Mouse (Mus musculus) lung, postnatal 10 days (tissue): ENCODE data around the gene Efna5.

Source experiments
- DNase-seq: peaks from one replicate; pipeline ENCODE4 v3.0.0; 2021

Gene Efna5

DNA sequence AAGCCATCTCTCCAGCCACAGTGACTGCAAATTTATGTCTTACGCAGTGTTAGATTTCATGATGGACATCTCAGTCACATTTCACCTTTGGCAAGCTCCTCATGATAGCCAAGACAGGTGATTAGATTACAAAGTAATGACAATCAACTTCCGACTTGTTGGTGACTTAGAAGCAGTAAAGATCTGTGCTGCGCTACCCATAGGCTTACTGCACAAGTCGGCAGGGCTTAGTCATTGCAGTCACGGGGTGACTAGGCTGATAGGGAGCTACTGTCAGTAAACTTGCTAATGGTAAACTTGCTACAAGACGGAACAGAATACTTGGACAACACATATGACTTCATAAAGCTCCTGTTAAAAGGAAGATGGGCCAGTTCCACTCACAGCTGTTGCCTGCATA, 136.9 kb downstream of the Efna5 start:
- no peak for DNase-seq

DNA sequence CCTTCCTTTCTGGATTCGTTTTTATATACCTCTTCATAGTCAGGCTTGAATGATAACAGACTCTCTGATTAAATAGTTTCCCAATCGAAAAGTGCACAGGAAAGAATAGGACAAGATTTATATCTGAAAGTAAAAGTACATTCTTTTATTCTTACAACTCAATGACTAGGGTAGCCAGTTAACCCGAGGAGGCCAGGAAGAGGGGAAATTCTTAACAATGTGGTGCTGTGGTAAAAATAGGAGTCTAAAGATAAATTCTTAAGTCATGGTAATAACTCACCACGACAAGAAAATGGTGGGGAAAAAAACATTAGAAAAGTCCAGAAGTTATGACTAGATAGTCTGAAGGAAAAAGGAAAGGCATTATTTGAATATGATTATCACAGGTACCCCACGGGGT, 139.4 kb downstream of the Efna5 start:
- no peak for DNase-seq

DNA sequence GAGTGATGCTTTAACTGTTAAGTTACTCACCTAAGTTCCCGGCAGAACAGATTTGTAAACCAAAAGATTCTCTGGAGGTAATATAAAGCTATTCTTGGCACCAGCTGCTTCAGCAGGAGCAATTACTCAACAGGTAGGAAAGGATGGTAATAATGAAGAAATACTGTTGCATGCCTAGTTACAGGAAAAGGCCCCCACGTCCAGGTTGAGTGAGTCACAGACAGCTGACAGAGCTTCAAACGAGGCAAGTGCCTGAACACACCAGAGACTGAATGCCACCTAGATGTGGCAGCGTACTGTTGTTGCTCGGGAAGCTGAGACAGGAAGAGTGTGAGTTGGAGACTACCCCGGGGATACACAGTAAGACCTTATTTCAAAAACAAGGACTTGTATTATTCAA, 140.1 kb downstream of the Efna5 start:
- DNase-seq: no peak

DNA sequence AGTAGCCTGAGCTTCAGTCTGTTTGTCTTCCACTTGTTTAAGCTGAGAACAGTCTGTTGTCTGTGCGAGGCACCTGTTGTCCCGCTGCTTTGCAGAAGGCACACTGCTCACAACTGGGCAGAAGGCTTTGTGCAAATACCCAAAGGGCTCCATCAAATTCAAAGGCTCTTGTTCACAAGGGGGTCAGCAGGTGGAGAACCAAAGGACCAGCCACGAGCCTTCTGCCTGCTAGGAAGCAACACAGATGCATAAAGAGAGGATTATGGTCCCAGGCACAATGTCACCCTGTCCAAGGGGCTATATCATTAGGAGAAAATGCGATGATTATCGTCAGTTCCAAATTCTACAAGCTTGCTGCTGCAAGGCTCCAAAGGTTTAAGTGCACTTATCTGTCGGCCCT, 141.1 kb downstream of the Efna5 start:
- no peak for DNase-seq

DNA sequence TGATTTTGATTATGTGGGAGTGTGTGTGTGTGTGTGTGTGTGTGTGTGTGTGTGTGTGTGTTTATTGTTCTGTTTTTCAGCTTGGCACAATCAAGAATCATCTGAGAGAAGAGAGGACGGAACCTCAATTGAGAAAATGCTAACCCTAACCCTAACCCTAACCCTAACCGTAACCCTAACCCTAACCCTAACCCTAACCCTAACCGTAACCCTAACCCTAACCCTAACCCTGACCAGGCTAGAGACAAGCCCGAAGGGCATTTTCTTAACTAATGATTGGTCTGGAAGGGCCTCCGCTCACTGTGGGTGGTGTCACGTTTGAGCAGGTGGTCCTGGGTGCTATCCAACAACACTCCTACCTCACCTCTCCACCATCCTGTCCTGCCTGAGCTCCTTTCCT, 143.7 kb downstream of the Efna5 start:
- DNase-seq: no peak

DNA sequence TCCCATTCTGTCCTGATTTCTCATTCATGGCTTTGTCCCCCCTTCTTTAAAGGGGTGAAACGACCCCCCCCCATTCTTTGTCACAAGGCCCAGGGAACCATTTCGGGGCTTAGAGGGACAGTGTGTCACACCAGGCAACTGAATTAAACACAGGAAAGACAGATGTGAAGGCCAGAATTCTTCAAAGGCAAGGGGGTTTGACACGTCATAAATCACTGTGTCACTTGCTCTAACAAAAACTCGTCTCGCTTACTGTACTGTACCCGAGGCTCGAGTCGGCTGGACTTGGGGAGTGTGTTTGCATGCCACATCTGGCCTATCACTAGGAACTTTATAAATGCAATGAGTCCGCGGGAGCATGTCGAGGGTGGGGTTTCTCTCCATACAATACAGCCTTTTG, 145.2 kb downstream of the Efna5 start:
- DNase-seq: peak; percentile 45

DNA sequence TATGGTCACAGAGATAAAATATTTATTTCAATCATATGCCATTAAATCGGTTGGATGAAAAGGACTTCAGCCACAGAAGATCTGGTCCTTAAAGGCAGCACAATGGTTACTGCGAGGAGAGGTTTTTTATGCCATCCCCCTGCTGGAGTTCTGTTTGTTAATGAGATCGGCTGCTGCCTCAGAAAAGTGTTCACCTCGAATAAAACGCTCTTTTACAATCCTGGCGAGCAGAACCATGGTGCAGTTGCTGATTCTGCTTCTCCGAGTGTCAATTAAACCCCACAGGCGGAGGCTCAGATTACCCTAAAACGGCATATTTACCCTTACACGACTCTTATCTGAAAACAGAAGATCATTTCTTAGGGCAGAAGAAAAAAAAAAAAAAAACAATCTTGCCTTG, 146.2 kb downstream of the Efna5 start:
- DNase-seq: no peak

DNA sequence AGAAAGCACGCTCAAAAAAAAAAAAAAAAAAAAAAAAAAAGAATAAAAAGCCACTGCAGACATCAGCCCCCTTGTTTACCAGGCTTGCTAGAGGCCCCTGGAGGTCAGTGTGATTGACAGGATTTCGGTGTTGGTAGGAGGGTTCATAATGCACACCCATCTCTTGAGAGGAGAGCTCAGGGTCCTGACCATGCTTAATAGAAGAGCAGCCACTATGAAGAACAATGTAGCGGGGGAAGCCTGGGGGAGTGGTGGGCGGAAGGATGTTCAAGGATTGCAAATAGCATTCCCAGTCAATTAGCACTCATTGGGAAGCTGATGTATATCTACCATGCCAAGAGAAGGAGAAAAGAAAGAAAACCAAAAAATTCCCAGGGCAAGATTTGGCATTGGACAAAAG, 147.1 kb downstream of the Efna5 start:
- no peak for DNase-seq

DNA sequence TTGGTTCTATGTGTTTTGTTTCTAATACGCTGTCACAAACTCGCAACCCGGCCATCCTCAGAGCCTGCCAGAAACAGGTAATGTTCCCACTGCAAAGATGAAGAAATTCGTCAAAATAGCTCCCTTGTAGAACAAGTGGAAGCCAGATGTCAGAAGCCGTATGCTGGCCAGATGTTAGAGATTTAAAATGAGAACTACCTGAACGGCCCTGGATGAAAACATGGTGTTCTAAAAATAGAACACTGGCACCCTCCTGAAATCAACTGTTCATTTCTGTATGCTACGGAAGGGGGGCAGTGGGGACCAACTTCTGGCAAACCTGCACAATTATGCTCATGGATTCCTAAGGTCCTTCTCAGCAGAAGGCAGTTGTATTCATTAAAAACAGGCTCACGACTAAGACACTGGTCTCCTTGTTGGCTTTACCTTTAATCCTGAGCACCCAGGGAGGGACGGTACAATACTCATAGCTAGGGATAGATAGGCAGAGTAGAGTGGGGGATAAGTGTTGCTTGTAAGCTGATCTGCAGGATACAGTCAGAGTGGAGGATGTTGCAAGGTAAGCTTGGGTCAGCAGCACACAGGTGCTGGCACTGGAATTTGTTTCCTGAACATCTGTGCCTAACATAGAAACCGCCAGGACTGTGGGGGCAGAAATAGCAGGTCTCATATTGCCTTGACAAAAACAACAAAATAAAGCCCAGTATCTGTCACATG, 151.2 kb downstream of the Efna5 start:
- DNase-seq: no peak

DNA sequence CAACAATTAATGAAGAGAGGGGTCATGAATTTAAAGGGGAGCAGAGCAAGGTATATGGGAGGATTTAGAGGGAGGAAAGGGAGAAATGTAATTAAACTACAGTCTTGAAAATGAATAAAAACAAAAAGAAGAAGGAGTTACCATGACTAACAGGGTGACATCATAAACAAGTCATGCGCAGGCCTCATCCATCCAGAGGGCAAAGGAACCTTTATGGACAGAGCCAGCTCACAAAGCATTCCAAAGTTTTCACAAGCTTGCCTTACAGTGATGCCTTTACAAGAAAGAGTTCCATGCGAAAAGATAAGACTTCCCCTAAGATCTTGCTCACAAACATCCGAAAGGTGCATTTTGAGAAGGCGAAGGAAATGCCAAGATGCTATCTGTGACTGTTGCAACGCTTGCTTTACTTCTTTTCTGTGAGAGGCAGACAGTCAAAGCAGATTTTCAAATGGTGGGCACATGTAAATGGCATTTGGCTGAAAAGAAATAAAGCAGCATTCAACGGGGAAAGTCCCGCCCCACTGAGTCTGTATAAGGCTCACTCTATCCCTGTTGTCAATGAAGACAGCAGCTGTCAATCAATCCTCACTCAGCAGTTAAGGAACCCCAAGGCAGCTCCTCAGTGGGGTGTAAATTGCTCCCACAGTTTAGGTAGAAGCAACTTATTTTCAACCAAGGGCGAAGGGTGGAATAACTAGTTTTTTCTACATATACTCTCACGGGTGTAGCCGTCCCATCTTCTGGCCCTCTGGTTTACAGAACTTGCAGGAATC, 152.8 kb downstream of the Efna5 start:
- no peak for DNase-seq

DNA sequence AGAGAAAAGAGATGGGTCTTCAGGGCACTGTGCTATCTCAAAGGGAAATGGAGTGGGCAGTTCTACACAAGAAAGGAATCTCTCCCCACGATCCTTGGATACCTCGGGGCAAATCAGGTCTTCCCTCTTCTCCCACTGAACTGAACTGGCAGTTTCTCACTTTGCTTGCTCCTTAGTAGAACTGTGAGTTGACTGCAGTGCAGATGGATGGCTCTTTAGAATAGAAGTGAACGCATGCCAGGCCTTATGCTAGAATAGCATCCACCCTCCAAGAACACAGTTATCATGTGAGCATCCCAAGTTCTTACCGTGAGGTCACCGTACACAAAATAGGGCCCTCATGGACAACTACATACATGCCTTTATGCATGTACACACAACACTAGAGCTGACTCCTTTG, 155.0 kb downstream of the Efna5 start:
- no peak for DNase-seq

DNA sequence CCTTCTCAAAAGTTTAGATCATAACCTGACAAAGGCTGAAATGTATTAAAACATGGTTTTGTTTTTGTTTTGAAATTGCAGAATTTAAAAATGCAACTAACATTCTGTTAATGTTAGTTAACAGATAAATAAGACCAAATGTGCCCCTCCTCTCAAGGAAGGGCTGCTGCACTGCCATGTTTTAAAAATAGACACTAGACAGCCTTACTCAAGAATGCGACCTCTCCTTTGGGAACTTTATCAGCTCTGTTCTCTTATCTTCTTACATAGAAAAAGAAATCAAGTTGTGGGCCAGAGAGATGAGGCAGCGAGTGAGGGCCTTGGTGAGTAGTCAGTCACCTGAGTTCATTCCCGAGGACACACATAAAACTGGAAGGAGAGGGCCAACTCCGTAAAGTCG, 158.2 kb downstream of the Efna5 start:
- no peak for DNase-seq

DNA sequence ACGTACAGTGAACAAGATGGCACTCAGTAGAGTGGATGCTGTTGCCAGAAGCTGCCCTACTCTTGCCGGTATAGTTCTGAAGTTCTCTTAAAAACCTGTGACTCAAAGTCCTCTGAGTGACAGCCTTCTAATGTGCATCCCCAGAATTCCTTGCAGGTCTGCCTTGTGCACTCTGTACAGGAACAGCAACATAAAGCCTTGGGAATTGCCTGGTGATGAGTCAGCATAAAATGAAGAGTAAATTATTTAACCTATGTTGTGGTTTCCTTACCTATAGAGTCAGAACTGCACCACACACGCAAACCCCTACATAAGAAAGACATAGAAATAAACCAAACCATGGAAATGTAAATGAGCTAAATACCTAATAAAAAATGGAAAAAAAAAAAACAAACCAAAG, 159.5 kb downstream of the Efna5 start:
- DNase-seq: no peak

DNA sequence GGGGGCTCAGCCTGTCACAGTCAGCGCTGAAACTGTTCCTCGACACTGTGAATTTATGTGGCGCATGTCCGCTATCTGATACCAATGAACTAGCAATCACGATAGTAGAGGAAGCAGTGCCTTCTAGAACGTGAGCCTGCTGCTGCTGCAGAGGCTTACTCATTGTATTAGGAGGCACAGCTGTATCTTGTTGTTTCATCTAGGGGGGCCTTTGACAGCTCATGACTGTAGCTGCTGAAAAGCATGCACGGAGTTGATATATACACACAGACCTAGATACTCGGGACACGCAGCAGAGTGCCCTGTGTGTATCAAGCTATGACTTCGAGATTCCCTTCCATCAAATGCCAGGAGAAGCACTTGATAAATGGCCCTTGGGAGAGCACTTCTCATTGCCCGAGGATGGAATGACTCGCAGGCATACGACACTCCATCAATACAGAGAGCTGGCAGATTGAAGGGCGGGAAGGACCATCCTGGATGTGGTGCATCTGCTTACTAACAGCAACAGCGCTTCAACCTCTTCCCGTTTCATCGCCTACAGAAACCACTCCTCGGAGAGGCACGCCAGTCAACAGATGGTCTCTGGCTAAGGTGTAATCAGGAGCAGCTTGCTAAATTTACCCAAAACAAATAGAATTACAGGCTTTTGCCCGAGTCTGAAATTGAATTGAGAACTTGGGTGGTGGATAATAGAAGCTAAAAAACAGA, 160.2 kb downstream of the Efna5 start:
- no peak for DNase-seq

DNA sequence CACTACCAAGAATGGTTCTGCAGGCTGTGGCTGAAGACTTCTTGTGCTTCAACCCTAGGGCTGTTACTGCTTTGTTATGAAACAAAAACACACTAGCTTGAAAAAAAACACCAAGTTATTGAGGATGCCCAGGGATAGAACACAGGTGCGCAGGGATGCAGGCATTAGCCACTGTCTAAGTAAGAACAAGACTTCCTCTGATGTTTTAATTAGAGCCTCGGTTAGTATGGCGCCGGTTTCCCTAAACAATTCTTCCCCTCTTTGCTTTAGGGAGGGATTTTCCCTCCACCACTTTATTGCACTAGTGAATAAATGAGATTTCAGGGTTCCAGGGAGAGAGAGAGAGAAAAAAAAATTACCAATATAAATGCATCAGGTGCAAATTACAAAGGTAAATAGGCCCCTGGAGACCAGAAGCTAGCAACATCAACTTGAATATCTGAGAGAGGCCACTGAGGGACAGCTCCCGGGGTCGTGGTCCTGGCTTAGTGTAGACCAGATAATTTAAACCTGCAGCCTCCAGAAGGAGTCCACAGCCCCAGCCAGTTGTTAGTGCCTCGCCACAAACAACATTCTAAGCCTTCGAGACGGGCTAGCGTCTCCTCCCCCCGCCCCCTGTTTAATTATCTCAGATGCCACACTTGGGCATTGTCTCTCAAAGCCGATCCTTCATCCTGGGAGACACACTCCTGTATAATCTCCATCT, 163.5 kb downstream of the Efna5 start:
- no peak for DNase-seq

DNA sequence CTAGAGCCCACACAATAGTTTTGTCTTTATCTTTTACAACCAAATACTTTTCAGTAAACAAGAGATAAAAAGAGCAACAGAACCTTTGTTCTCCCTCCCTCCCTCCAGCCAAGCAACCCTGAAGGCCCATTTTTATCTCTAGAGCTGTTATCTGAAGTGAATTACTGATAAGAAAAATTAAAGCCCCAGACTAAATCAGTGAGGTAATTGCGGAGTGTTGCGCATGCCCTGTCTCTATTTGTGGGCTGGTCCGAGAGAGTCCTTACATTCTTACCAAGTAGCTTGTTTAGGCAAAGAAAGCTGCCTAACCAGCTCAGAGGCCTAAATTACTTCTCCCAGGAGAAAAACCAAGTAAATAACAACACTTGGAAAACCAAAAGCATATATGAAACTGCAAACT, 167.7 kb downstream of the Efna5 start:
- DNase-seq: no peak

DNA sequence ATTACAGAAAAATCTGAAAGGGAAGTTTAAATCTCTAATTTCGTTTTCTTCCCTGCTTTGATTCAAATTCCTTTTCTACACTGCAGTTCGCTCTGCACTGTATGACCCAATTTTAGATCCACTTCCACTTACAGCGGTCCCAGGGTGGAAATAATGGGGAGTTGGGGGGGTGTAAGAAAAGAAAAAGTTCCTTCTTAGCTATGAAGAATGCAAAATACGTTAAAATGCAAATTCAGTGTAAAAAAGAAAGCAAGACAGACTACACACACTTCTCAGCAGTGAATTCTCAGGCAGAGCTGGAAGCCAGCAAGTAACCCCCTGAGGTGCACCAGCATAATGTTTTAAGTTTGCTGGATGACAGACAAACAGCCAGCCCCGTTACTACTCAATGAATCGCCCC, 174.7 kb downstream of the Efna5 start:
- DNase-seq: no peak

DNA sequence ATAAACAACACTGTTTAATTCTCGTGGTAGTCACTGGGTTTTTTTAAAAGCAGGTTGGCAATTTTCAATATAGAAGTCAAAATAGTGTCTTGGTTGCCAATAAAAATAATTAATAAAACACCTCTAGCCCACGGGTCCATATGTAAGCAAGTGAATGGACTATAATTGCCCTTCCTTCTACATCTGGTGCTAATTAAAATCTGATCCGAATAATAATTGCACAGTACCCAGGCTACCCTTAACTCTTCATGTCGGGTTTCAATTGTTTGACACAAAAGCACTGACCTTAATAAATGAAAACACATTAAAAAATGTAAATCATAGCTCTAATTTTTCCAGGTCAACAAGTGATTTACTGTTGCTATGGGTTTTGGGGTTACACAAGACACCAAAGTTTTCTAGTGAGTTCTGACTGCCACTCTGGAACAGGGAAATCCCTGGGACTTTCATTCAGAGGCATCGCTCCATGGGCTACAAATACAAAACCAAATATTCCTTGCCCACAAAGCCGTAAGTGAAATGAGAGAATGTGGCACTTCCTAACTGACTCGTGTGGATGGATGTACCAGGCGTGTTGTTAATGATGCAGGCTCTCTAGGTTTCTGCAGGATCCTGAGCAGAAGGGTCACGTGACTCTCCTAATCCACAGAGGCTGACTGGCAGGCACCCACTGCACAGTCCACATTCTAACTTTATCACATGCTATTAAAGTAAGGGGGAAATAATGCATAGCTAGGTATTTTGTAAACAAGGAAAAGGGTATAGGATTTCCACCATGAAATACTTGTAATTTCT, 178.9 kb downstream of the Efna5 start:
- DNase-seq: no peak

DNA sequence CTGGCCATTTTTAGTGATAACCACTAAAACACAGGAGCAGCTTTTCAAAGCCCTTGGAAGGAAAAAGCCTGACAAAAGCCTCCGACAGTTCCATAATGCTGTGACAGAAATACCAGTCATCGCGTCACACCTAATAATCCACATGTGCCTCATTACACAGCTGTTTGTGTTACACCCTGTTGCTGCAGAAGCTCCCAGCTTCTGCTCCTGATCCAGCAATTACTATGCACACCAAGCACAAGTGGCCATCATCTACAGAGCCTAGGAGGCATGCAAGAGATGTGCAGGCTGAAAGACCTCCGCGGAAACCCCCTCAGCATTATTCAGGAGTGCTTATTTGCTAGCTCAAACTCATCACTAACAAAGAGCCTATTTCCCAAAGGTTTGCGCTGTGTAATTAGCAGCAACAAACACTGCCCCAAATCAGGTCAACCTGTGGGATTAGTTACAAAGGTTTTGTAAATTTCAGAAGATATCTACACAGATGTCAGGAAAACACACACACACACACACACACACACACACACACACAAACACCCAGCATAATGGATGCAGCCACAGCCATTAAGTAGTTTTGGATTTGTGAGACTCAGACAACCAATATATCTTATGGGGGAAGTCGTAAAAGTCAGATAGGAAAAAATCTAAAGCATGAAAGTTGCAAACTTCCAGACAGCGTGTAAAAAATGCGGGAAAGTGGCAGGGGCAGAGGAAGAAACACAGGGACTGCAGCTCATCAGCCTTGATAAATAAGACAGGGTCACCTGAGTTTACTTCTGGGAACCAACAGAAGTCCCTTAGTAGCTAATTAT, 180.1 kb downstream of the Efna5 start:
- DNase-seq: no peak

DNA sequence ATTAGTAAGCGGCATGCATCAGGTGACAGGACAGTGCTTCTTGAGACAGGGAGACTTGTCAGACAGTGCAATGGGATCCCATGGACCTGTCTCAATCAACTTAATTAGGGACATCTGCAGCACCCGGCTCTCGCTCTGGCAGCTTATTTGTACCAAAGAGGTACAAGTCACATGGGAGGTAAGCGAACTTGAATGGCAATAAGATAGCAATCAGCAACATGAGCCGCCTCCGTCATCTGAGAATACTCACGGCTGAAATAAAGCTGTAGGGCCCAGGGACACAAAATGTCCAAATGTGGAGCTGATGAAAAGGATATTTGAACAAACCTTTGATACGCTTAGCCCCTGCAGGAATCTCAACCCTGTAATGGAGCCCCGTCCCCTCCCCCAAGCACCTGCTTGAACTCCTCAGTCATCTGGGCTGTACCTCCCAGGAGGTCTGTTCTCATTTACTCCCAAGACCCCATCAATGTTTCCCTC, 186.1 kb downstream of the Efna5 start:
- DNase-seq: no peak

DNA sequence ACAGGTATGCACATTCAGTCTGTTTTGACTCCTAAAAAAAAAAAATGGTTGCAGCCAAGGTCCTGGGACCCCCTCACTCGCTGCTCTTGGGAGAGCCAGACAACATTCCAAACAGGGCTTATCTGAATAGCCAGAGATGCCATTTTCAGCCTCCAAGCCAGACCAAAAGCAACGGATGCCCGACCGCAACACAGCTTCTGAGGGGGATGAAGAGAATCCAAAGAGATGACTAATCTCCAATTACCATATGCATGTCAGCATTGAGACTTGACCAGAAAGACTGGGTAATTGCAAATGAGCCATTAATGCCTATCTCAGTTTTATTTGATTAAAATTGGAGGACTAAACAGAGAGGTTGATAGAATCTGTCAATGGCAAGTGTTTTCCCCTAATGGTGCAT, 188.9 kb downstream of the Efna5 start:
- DNase-seq: no peak
